Mouse (Mus musculus) midbrain, postnatal 0 days (tissue): ENCODE measurements around the gene Esyt1. TPM values are rescaled to one million over a fixed set of nuclear protein-coding genes. Genes with fewer than 3 reads are reported as not detected.

ENCODE experiments used
- ATAC-seq: fragments of 200-750 bp; cut with Nextera tagmentation; 2 replicates; pipeline ENCODE4 v1.8.0; 2017; ENCODE audit warnings: moderate number of reproducible peaks, mild to moderate bottlenecking, moderate TSS enrichment, moderate library complexity; ENCODE audit not compliant: low FRiP score
- DNase-seq: peaks from one replicate; pipeline ENCODE4 v3.0.0-alpha.2; 2015; ENCODE audit warnings: low spot score
- H3K27ac ChIP-seq: fragments of 300-500 bp; sonication (generic); 2 replicates; pipeline ENCODE4 v1.5.1; 2014; ENCODE audit warnings: low read depth, mild to moderate bottlenecking, low read length, mixed read lengths
- H3K27me3 ChIP-seq: fragments of 300-500 bp; sonication (generic); 2 replicates; pipeline ENCODE4 v1.6.1; 2014; ENCODE audit warnings: low read length, control low read depth, mixed read lengths; ENCODE audit not compliant: insufficient read depth
- H3K36me3 ChIP-seq: fragments of 300-500 bp; sonication (generic); 2 replicates; pipeline ENCODE4 v1.6.1; 2014; ENCODE audit warnings: low read length, control low read depth, mixed read lengths; ENCODE audit not compliant: insufficient read depth
- H3K4me1 ChIP-seq: fragments of 300-500 bp; sonication (generic); 2 replicates; pipeline ENCODE4 v1.6.1; 2014; ENCODE audit warnings: mild to moderate bottlenecking, control low read depth, antibody characterized with exemption, low read length, mixed read lengths; ENCODE audit not compliant: insufficient read depth
- H3K4me2 ChIP-seq: fragments of 300-500 bp; sonication (generic); 2 replicates; pipeline ENCODE4 v1.6.1; 2014; ENCODE audit warnings: low read depth, mild to moderate bottlenecking, low read length, mixed read lengths; ENCODE audit not compliant: poor library complexity, severe bottlenecking
- H3K4me3 ChIP-seq: fragments of 300-500 bp; sonication (generic); 2 replicates; pipeline ENCODE4 v1.5.1; 2014; ENCODE audit warnings: low read depth, mild to moderate bottlenecking, low read length, moderate library complexity
- H3K9ac ChIP-seq: fragments of 300-500 bp; sonication (generic); replicated peaks from 2 replicates; pipeline ENCODE4 v1.6.1; 2014; ENCODE audit warnings: mild to moderate bottlenecking, low read length, moderate library complexity, mixed read lengths; ENCODE audit not compliant: poor library complexity, severe bottlenecking
- H3K9me3 ChIP-seq: fragments of 300-500 bp; sonication (generic); 2 replicates; pipeline ENCODE4 v1.6.1; 2016; ENCODE audit warnings: low read length, control low read depth
- CTCF ChIP-seq: IDR thresholded peaks from 2 replicates; pipeline ENCODE4 v1.5.1; 2016; ENCODE audit warnings: antibody characterized with exemption, mild to moderate bottlenecking
- WGBS: fragments of 180-500 bp; shearing (Covaris S2); extraction: QIAGEN DNeasy Blood & Tissue Kit; methylation state at CpG from one replicate; pipeline ENCODE4 v1.1.7; 2014; 5-methylcytosine and 5-hydroxymethylcytosine counted together
- polyA plus RNA-seq: library from polyadenylated mRNA; unstranded; fragments of >200 nt; fragmentation: Nextera tagmentation; extraction: Ambion mirVana; gene quantifications from 2 replicates; pipeline ENCODE4 v1.2.1, GENCODE M21; 2015
- total RNA-seq: library from RNA; depleted of rRNA; stranded (reverse); fragments of >200 nt; gene quantifications from 2 replicates; pipeline ENCODE4 v1.2.3, GENCODE M21; 2014

Gene Esyt1
- total and polyA plus RNA-seq, 2 experiments from 2014 or later: 7.3 to 16.6 TPM

GRCm38 (mm10) chr10:128518833-128519232 is 6.8 kb downstream of the Esyt1 start:
- no peak overlapping the region for H3K4me3 ChIP-seq
- H3K27ac ChIP-seq: no peak overlapping the region
- DNase-seq (peak; percentile 64), ATAC-seq (no peak)
- H3K4me1 ChIP-seq: no peaks in the 10 kb centered on the region
- WGBS: 68% methylated on average over 7 of the region's 7 CpGs
- H3K4me2 ChIP-seq: no peak overlapping the region
- no peaks in the 10 kb centered on the region for H3K9me3 ChIP-seq
- TF ChIP-seq CTCF: peak; percentile 60
- H3K27me3 ChIP-seq: peaks cover 5% of the 10 kb centered on the region; the same call in 1 of the 2 replicates
- peaks cover 9% of the 10 kb centered on the region; the same call in 1 of the 2 replicates for H3K36me3 ChIP-seq
- H3K9ac ChIP-seq: no peak overlapping the region

GRCm38 (mm10) chr10:128516677-128517076 is 9.0 kb downstream of the Esyt1 start:
- Histone ChIP-seq H3K4me3 (no peak overlapping the region), H3K9me3 (no peaks in the 10 kb centered on the region), H3K27ac (no peak overlapping the region), H3K36me3 (peaks cover 9% of the 10 kb centered on the region; the same call in 1 of the 2 replicates), H3K4me2 (no peak overlapping the region), H3K4me1 (no peaks in the 10 kb centered on the region), H3K9ac (no peak overlapping the region), H3K27me3 (peaks cover 5% of the 10 kb centered on the region; the same call in 1 of the 2 replicates)
- ATAC-seq: no peak
- no peak for DNase-seq
- no peak for TF ChIP-seq CTCF
- 33% methylated on average over 6 of the region's 6 CpGs for WGBS

- no peak for DNase-seq
- H3K27me3 ChIP-seq: peaks cover 5% of the 10 kb centered on the region; the same call in 1 of the 2 replicates
- no peak overlapping the region for H3K4me2 ChIP-seq
- TF ChIP-seq CTCF: no peak
- no peak overlapping the region for H3K27ac ChIP-seq
- 28% methylated on average over 20 of the region's 20 CpGs for WGBS
- H3K9me3 ChIP-seq: no peaks in the 10 kb centered on the region
- peak overlapping the region; percentile 6; the same call in 1 of the 2 replicates for H3K4me3 ChIP-seq
- no peak overlapping the region for H3K9ac ChIP-seq
- ATAC-seq: no peak
- H3K4me1 ChIP-seq: no peaks in the 10 kb centered on the region
- H3K36me3 ChIP-seq: peaks cover 12% of the 10 kb centered on the region; the same call in 1 of the 2 replicates
Measured at GRCm38 (mm10) chr10:128516029-128516428, 9.6 kb downstream of the Esyt1 start.

- Histone ChIP-seq H3K27ac (no peak overlapping the region), H3K9ac (no peak overlapping the region), H3K4me1 (no peaks in the 10 kb centered on the region), H3K9me3 (no peaks in the 10 kb centered on the region), H3K36me3 (peaks cover 8% of the 10 kb centered on the region; the same call in 1 of the 2 replicates), H3K27me3 (peaks cover 5% of the 10 kb centered on the region; the same call in 1 of the 2 replicates), H3K4me2 (no peak overlapping the region), H3K4me3 (no peak overlapping the region)
- no peak for TF ChIP-seq CTCF
- no peak for ATAC-seq
- 92% methylated on average over 4 of the region's 4 CpGs for WGBS
- DNase-seq: no peak
Measured at GRCm38 (mm10) chr10:128515044-128515443, 10.6 kb downstream of the Esyt1 start.

GRCm38 (mm10) chr10:128511761-128512160 is 13.9 kb downstream of the Esyt1 start:
- Histone ChIP-seq H3K27me3 (peaks cover 4% of the 10 kb centered on the region; the same call in 1 of the 2 replicates), H3K27ac (no peak overlapping the region), H3K4me3 (no peak overlapping the region), H3K36me3 (peaks cover 12% of the 10 kb centered on the region), H3K4me2 (no peak overlapping the region), H3K9me3 (no peaks in the 10 kb centered on the region), H3K9ac (no peak overlapping the region), H3K4me1 (no peaks in the 10 kb centered on the region)
- 83% methylated on average over 12 of the region's 12 CpGs for WGBS
- no peak for TF ChIP-seq CTCF
- DNase-seq: no peak
- ATAC-seq: no peak

- Histone ChIP-seq H3K4me3 (no peak overlapping the region), H3K36me3 (peaks cover 12% of the 10 kb centered on the region), H3K27ac (no peak overlapping the region), H3K27me3 (no peaks in the 10 kb centered on the region), H3K9ac (no peak overlapping the region), H3K4me1 (no peaks in the 10 kb centered on the region), H3K4me2 (no peak overlapping the region), H3K9me3 (no peaks in the 10 kb centered on the region)
- 88% methylated on average over 9 of the region's 9 CpGs for WGBS
- no peak for DNase-seq
- TF ChIP-seq CTCF: no peak
- no peak for ATAC-seq
Measured at GRCm38 (mm10) chr10:128511189-128511588, 14.5 kb downstream of the Esyt1 start.
